Mouse (Mus musculus) G1E-ER4 (cell line): ENCODE data around the gene Ginm1. TPM values are rescaled to one million over a fixed set of nuclear protein-coding genes. Genes with fewer than 3 reads are reported as not detected.

Source experiments
- GATA1 ChIP-seq: IDR thresholded peaks from one replicate; pipeline ENCODE4 v1.8.0; 2012; ENCODE audit warnings: low read length, inconsistent platforms
- polyA plus RNA-seq: library from polyadenylated mRNA; stranded (reverse); fragments of >175 nt; gene quantifications from 2 replicates; pipeline ENCODE4 v1.2.3, GENCODE M21; 2012

Ginm1 gene
- 8.0 and 11.0 TPM in 2 replicates for polyA plus RNA-seq

DNA sequence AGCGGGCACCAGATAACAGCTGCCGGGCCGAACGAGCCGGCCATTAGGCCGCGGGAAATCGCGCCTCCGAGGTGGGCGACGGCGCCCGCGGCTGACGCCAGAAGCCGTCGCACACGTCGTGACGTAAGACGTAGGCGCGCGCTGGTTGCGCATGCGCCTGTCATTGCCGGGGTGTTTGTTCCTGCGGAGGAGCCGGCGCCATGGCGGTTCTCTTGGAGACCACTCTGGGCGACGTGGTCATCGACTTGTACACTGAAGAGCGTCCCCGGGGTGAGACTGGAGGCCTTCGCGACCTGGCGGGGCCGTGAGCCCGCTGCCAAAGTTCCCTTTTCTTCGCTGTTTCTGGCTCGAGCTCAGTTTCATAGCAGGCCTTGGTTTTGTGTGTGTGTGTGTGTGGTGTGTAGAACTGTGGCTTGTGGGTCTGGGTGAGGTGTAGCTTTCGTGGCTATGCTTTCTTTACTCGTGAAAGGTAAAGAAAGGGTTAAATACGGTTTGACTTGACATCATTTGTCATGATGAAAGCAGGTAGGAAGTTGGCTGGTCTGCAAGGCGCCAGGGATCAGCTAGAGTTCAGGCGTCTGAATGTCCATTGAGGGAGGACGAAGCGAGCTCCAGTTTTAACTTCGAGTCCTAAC is at the start of gene Ginm1, which contains the start of gene Ppil4:
Gene Ginm1, minus strand, starts transcription at position 74 of the 635 bp plus-strand sequence.
Gene Ppil4, plus strand, starts transcription at position 141 of the 635 bp plus-strand sequence.
- TF ChIP-seq GATA1, result no peak

DNA sequence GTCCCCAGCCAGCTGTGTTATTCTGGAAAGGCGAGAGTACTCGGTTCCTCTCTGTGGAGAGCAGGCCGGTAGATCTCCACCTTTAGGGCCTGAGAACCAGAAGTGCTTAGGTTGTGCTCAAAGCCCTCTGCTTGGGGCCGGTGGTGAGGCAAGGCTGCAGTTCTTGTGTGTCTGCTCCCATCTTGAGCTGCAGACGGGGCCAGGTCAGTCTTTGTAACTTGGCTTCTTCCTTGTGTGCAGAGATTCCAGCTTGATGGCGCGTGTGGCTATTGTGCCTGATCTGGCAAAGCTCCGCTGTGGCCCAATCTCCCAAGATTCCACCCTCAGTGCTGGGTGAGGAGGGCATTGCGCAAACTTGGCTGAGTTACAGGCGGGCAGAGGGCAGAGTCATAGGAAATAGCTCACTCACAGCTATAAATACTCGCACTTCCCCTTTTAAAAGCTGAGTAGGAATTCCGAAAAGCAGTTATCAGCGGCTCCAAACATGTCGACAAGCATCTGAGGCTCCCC is 49.0 kb upstream of the Ginm1 start:
- TF ChIP-seq GATA1, result no peak

DNA sequence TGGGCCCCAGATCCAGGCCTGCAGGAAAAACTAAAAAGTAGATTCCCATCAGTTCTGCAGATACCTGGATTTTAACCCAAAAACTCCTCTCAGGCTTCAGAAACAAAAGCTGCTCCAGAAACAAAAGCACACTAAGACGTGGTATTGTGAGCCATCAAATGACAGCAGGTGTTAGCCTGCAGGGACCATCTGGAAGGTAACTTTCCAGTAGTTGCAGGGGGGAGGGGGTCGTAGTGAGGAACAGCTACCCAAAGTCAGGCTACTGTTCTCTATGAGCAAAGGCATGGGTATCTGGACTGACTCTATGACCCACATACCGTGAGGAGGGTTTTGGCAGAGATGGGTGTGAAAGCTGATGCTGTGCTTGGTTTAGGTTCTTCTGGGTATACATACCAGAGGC is 48.2 kb upstream of the Ginm1 start:
- no peak for TF ChIP-seq GATA1

- no peak for TF ChIP-seq GATA1
Measured at GRCm38 (mm10) chr10:7840353-7840733, 47.7 kb upstream of the Ginm1 start.

- TF ChIP-seq GATA1, result no peak
Measured at GRCm38 (mm10) chr10:7839551-7840352, 47.1 kb upstream of the Ginm1 start.

DNA sequence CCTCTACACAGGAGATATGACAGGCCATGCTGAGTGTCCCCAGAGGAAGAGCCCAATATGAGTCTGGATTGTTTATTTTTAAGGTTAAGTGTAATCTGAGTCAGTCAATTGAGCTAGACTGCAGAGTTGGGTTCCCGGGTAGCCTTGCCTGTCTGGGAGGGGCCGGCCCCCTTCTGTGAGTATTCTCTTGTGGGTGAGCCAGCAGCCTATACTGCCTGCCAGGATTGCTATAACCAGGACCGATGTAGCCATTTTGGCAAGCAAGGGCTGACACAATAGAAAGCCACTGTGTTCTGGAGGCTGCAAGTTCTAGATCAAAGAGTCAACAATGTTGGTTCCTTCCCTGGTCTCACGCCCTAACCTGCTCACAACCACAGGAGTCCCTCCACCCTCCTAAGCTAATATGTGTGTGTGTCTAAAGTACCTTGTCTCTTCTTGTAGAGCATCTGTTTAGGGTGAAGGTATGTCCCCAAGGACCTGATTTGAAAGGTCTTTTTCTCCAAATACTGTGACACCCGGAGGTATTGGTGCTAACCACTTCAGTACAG is 46.3 kb upstream of the Ginm1 start:
- no peak for TF ChIP-seq GATA1

- TF ChIP-seq GATA1, result no peak
Measured at GRCm38 (mm10) chr10:7838036-7838435, 45.4 kb upstream of the Ginm1 start.

GRCm38 (mm10) chr10:7837446-7837845 is 44.8 kb upstream of the Ginm1 start:
- no peak for TF ChIP-seq GATA1

- TF ChIP-seq GATA1, result no peak
Measured at GRCm38 (mm10) chr10:7836902-7837301, 44.3 kb upstream of the Ginm1 start.

DNA sequence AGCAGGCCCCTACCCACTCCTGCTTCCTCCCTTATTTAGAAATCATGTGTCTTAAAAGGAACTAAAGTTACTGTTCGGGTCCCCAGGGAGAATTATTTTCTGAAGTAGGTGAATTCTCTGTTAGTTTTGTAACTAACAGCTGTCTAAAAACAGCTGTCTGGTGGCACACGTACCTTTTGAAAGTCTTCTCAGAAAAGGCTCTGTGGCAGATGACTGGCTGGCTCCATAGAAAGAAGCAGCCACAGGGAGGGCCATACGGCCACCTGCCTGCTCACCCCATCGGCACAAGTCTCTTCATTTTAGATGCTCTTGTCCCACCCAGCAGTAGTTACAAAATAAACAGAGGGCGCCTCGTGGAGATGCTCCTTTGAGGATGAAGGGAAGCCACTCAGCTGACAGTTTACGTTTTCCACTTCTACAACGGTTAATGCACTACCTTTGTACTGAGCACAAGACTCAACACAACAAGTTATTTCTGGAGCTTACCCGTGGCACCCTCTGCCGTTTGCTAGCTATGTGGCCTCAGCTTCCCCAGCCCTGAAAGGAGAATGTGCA is 42.1 kb upstream of the Ginm1 start:
- no peak for TF ChIP-seq GATA1

DNA sequence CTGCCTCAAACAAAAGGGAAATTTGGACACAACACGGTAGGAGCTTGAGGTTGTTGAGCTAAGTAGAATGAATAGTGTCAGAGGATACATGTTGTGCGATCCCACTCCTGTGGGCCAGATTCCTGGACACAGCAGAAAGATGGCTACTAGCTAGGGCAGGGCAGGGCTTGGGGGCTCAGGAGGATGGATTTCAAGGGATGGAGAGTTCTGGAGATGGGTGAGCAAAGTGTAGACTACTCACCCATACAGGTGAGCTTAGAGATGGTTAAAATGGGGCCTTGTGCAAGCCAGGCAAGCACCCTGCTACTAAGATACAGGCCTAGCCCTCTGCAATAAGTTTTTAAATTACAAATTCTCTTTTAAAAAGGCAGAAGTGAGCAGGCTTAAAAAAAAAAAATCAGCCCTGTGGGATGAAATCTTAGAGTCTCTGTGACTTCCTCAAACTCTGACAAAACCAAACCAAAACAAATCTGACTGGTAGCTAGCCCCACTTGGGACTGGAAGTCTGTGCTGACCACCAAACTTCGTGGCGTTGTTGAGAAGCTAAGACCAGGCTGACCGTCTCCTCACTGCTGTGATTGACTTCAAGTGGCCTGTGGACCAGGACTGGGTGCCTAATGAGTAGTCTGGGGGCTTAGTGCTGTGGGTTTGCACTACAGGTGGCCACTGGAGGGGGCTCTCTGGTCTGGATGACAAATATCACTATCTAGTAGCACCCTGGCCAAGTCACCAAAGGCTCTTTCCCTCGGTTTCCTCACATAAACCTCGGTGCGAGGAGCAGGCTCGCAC is 40.9 kb upstream of the Ginm1 start:
- no peak for TF ChIP-seq GATA1

DNA sequence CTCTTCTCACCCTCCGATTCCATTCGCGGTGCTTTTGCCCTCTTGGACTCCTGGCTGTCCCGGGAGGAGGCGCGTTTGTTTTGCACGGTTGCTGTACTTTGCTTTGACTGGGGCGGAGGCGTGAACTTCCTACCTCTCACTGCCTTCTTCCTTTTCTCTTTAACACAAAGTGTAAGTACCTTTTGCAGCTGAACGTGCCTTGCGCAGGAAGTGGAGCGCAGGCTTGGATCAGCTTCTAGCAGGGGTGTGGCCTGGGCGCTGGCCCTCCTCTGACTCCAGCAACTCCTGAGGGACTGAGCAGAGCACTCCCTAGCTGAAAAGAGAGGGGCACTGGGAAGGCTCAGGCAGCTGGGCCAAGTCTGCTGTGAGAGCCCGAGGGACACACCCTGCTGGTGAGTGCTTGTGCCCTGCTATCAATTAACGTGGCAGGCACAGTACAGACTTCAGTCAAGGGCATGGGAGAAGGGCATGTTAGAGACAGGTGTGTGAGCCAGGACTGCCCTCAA is 39.6 kb upstream of the Ginm1 start, which contains the start of gene Zc3h12d:
Gene Zc3h12d, plus strand, starts transcription at position 300 of the 506 bp plus-strand sequence.
- no peak for TF ChIP-seq GATA1

- no peak for TF ChIP-seq GATA1
Measured at GRCm38 (mm10) chr10:7826106-7826505, 33.5 kb upstream of the Ginm1 start.

- no peak for TF ChIP-seq GATA1
Measured at GRCm38 (mm10) chr10:7825281-7825665, 32.6 kb upstream of the Ginm1 start.

- no peak for TF ChIP-seq GATA1
Measured at GRCm38 (mm10) chr10:7824663-7825280, 32.1 kb upstream of the Ginm1 start.

GRCm38 (mm10) chr10:7821981-7822380 is 29.4 kb upstream of the Ginm1 start:
- no peak for TF ChIP-seq GATA1
